Mouse (Mus musculus) c-Kit-positive CD71-positive TER-119-negative erythroid progenitor cells, embryonic 14.5 days (primary cell): ENCODE measurements around the gene Dscam.

ENCODE experiments used
- DNase-seq: peaks from one replicate; pipeline ENCODE4 v3.0.0-alpha.2; 2013; ENCODE audit warnings: low read depth

The Dscam gene

GRCm38 (mm10) chr16:97105266-97105665, 65.3 kb downstream of the Dscam start:
- DNase-seq: no peak

- DNase-seq: no peak
These were observed 67.5 kb downstream of the Dscam start for GRCm38 (mm10) chr16:97103046-97103445.

GRCm38 (mm10) chr16:97100091-97100490, 70.5 kb downstream of the Dscam start:
- no peak for DNase-seq

- DNase-seq: no peak
These were observed 72.0 kb downstream of the Dscam start for GRCm38 (mm10) chr16:97098508-97098907.

- no peak for DNase-seq
These were observed 73.8 kb downstream of the Dscam start for GRCm38 (mm10) chr16:97096709-97097108.

GRCm38 (mm10) chr16:97095496-97095895, 75.1 kb downstream of the Dscam start:
- DNase-seq: no peak

GRCm38 (mm10) chr16:97089339-97089738, 81.2 kb downstream of the Dscam start:
- DNase-seq: no peak

GRCm38 (mm10) chr16:97083694-97084093, 86.9 kb downstream of the Dscam start:
- no peak for DNase-seq

- no peak for DNase-seq
These were observed 94.5 kb downstream of the Dscam start for GRCm38 (mm10) chr16:97075920-97076572.

GRCm38 (mm10) chr16:97075137-97075902, 95.2 kb downstream of the Dscam start:
- DNase-seq: no peak

GRCm38 (mm10) chr16:97073847-97074246, 96.7 kb downstream of the Dscam start:
- no peak for DNase-seq

GRCm38 (mm10) chr16:97072624-97073023, 97.9 kb downstream of the Dscam start:
- DNase-seq: no peak

- DNase-seq: no peak
These were observed 103.7 kb downstream of the Dscam start for GRCm38 (mm10) chr16:97066856-97067255.

- no peak for DNase-seq
These were observed 108.3 kb downstream of the Dscam start for GRCm38 (mm10) chr16:97062207-97062606.

GRCm38 (mm10) chr16:97061390-97061789, 109.2 kb downstream of the Dscam start:
- no peak for DNase-seq

- no peak for DNase-seq
These were observed 109.8 kb downstream of the Dscam start for GRCm38 (mm10) chr16:97060736-97061135.

GRCm38 (mm10) chr16:97060276-97060675, 110.3 kb downstream of the Dscam start:
- no peak for DNase-seq

- no peak for DNase-seq
These were observed 135.3 kb downstream of the Dscam start for GRCm38 (mm10) chr16:97035271-97035670.

- no peak for DNase-seq
These were observed 137.0 kb downstream of the Dscam start for GRCm38 (mm10) chr16:97033540-97034058.

GRCm38 (mm10) chr16:97027701-97028100, 142.9 kb downstream of the Dscam start:
- no peak for DNase-seq

- DNase-seq: no peak
These were observed 143.7 kb downstream of the Dscam start for GRCm38 (mm10) chr16:97026803-97027202.

- DNase-seq: no peak
These were observed 146.1 kb downstream of the Dscam start for GRCm38 (mm10) chr16:97024406-97024805.

- DNase-seq: no peak
These were observed 149.1 kb downstream of the Dscam start for GRCm38 (mm10) chr16:97021496-97021895.
